In the genomic region with DNA sequence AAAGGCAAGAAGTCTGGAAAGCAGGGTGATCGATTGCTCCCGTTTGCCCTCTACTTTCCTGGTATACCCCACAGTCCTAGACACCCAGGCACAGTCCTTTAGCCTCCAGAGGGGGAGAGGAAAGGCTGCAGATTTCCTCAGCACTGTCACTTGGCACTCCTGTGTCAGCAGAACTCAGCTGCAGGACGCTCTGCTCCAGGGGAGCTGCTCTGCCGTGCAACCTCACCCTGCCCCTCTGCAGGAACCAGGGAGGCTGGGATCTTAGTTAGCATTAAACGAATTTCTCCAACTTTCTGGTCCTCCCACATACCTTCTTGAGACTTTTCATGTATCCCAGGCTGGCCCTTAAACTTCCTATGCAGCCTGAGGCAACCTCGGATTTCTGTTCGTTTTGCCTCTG, we compare ENCODE assay signal across 11 mouse cellular contexts. TPM values are rescaled to one million over a fixed set of nuclear protein-coding genes. Genes with fewer than 3 reads are reported as not detected.
DNase-seq lines count a peak whose midpoint lies in the region; ATAC-seq and TF ChIP-seq lines count a peak whose summit lies in the region.
"Had no signal": no experiment of that assay in that cellular context is flagged by ENCODE, and none has a peak within 500 bp of the region (broad histone marks: within the 10 kb centered on the region; RNA-seq: fewer than 3 reads in every experiment).

No protein-coding gene starts in this region.

- H3K9me3 ChIP-seq in heart, embryonic 11.5 days (replicated peaks; ENCODE audit: control insufficient read depth, low read length) = no peaks in the 10 kb centered on the region
- H3K9me3 ChIP-seq in liver, postnatal 0 days (ENCODE audit: low read length) = no peaks in the 10 kb centered on the region
- H3K9me3 ChIP-seq in liver, embryonic 12.5 days (replicated peaks) = no peaks in the 10 kb centered on the region
- H3K9me3 ChIP-seq in kidney, embryonic 15.5 days (replicated peaks) = no peaks in the 10 kb centered on the region
- no peaks in the 10 kb centered on the region for H3K9me3 ChIP-seq in stomach, embryonic 15.5 days

- H3K36me3 ChIP-seq in heart, embryonic 11.5 days (ENCODE audit: control insufficient read depth, insufficient read depth, low read length) = no peaks in the 10 kb centered on the region
- no peaks in the 10 kb centered on the region for H3K36me3 ChIP-seq in liver, postnatal 0 days (replicated peaks; ENCODE audit: insufficient read depth, low read length)
- no peaks in the 10 kb centered on the region for H3K36me3 ChIP-seq in liver, embryonic 12.5 days
- H3K36me3 ChIP-seq in kidney, embryonic 15.5 days = peaks cover 9% of the 10 kb centered on the region; the same call in 1 of the 2 replicates
- H3K36me3 ChIP-seq in stomach, embryonic 15.5 days = no peaks in the 10 kb centered on the region

- intact Hi-C loops in heart, postnatal 36 days (cut with DNase I) = no loop called here

- 0 out of 2 replicates have a peak overlapping the region, but pooled peaks have one; percentile 49 for H3K9ac ChIP-seq in heart, embryonic 11.5 days (ENCODE audit: low read depth, low read length)
- no peak overlapping the region for H3K9ac ChIP-seq in liver, postnatal 0 days (replicated peaks)
- H3K9ac ChIP-seq in liver, embryonic 12.5 days = no peak overlapping the region
- no peak overlapping the region for H3K9ac ChIP-seq in kidney, embryonic 15.5 days
- H3K9ac ChIP-seq in stomach, embryonic 15.5 days = no peak overlapping the region

- no peak for DNase-seq in heart, postnatal 36 days
- DNase-seq in liver, postnatal 0 days = no peak
- no peak for DNase-seq in ovary, postnatal 10 days (ENCODE audit: low spot score)
- DNase-seq in urinary bladder, postnatal 36 days (ENCODE audit: low spot score in 2 of 2) = no peak
- DNase-seq: cerebellum, adult 18-20 months had no signal

- no peak for TF ChIP-seq CTCF in liver, postnatal 0 days (IDR thresholded peaks at IDR 0.05; ENCODE audit: low read depth)

- H3K27me3 ChIP-seq in heart, embryonic 11.5 days (ENCODE audit: control insufficient read depth, insufficient read depth, low read length) = no peaks in the 10 kb centered on the region
- no peaks in the 10 kb centered on the region for H3K27me3 ChIP-seq in liver, postnatal 0 days (ENCODE audit: insufficient read depth, low read length)
- H3K27me3 ChIP-seq in liver, embryonic 12.5 days (replicated peaks) = no peaks in the 10 kb centered on the region
- no peaks in the 10 kb centered on the region for H3K27me3 ChIP-seq in kidney, embryonic 15.5 days
- H3K27me3 ChIP-seq in stomach, embryonic 15.5 days (replicated peaks) = no peaks in the 10 kb centered on the region

- H3K4me2 ChIP-seq in heart, embryonic 11.5 days = peak overlapping the region; percentile 43
- H3K4me2 ChIP-seq in liver, postnatal 0 days (ENCODE audit: low read depth, low read length) = no peak overlapping the region
- H3K4me2 ChIP-seq in liver, embryonic 12.5 days = no peak overlapping the region
- H3K4me2 ChIP-seq in kidney, embryonic 15.5 days = 0 out of 2 replicates have a peak overlapping the region, but pooled peaks have one; percentile 9
- no peak overlapping the region for H3K4me2 ChIP-seq in stomach, embryonic 15.5 days

- WGBS in heart, embryonic 11.5 days (ENCODE audit: insufficient replicate concordance) = 27% methylated on average over 7 of the region's 7 CpGs
- WGBS in liver, postnatal 0 days (ENCODE audit: insufficient replicate concordance) = 54% methylated on average over 7 of the region's 7 CpGs
- WGBS in liver, embryonic 12.5 days (ENCODE audit: insufficient replicate concordance) = 56% methylated on average over 7 of the region's 7 CpGs
- WGBS in kidney, embryonic 15.5 days = 27% methylated on average over 7 of the region's 7 CpGs
- WGBS in stomach, embryonic 15.5 days = 43% methylated on average over 7 of the region's 7 CpGs

- H3K4me1 ChIP-seq in heart, embryonic 11.5 days (ENCODE audit: control insufficient read depth, insufficient read depth, low read length) = peaks cover 75% of the 10 kb centered on the region
- H3K4me1 ChIP-seq in liver, postnatal 0 days (ENCODE audit: insufficient read depth) = peaks cover 39% of the 10 kb centered on the region
- peaks cover 53% of the 10 kb centered on the region for H3K4me1 ChIP-seq in liver, embryonic 12.5 days
- H3K4me1 ChIP-seq in kidney, embryonic 15.5 days = peaks cover 83% of the 10 kb centered on the region
- peaks cover 49% of the 10 kb centered on the region for H3K4me1 ChIP-seq in stomach, embryonic 15.5 days

- ATAC-seq in heart, embryonic 11.5 days (replicated peaks; ENCODE audit: insufficient number of reproducible peaks, low FRiP score, low TSS enrichment) = no peak
- no peak for ATAC-seq in liver, postnatal 0 days
- ATAC-seq in liver, embryonic 12.5 days = no peak
- no peak for ATAC-seq in kidney, embryonic 15.5 days (replicated peaks; ENCODE audit: low FRiP score)
- 0 out of 2 replicates have a peak, but pooled peaks have one; percentile 24 for ATAC-seq in stomach, embryonic 15.5 days (ENCODE audit: insufficient read depth, low FRiP score, low read depth)

- peak overlapping the region; percentile 87 for H3K27ac ChIP-seq in heart, embryonic 11.5 days (ENCODE audit: low read depth, low read length)
- H3K27ac ChIP-seq in liver, postnatal 0 days (ENCODE audit: low read depth) = peak overlapping the region; percentile 44; the same call in 1 of the 2 replicates
- no peak overlapping the region for H3K27ac ChIP-seq in liver, embryonic 12.5 days
- H3K27ac ChIP-seq in kidney, embryonic 15.5 days = peak overlapping the region; percentile 55
- H3K27ac ChIP-seq in stomach, embryonic 15.5 days = peak overlapping the region; percentile 59

- TF ChIP-seq EP300 in liver, postnatal 0 days (IDR thresholded peaks at IDR 0.05; ENCODE audit: low read depth) = no peak

- H3K4me3 ChIP-seq in heart, embryonic 11.5 days (ENCODE audit: low read depth, low read length) = no peak overlapping the region
- no peak overlapping the region for H3K4me3 ChIP-seq in liver, postnatal 0 days (ENCODE audit: low read depth, low read length)
- no peak overlapping the region for H3K4me3 ChIP-seq in liver, embryonic 12.5 days
- H3K4me3 ChIP-seq in kidney, embryonic 15.5 days (replicated peaks) = no peak overlapping the region
- no peak overlapping the region for H3K4me3 ChIP-seq in stomach, embryonic 15.5 days (replicated peaks)
- H3K4me3 ChIP-seq: erythroblast, embryonic 14.5 days had no signal

RNA-seq across cellular contexts. Expression of a gene that starts 40.0 kb away (rescaled TPM):
- 42.9 and 52.9 TPM in 2 replicates for polyA plus RNA-seq in heart, embryonic 11.5 days (2014; fragmentation: Nextera tagmentation; extraction: Ambion mirVana)
- total RNA-seq in heart, postnatal 36 days (2021) = 10 to 100 TPM; 21.5 to 22.6 TPM
- polyA plus RNA-seq in liver, postnatal 0 days (2015; fragmentation: Nextera tagmentation; extraction: Ambion mirVana) = 2.1 TPM in 2 replicates
- 5.0 and 5.1 TPM in 2 replicates for polyA plus RNA-seq in liver, embryonic 12.5 days (2016; fragmentation: Nextera tagmentation; extraction: Ambion mirVana)
- 31.1 and 31.4 TPM in 2 replicates for polyA plus RNA-seq in kidney, embryonic 15.5 days (2015; fragmentation: Nextera tagmentation; extraction: Ambion mirVana)
- 18.1 and 21.7 TPM in 2 replicates for polyA plus RNA-seq in stomach, embryonic 15.5 days (2015; fragmentation: Nextera tagmentation; extraction: Ambion mirVana)
- total RNA-seq: MEL had no signal

Comparison
In these comparisons a context has a peak if more than half of its experiments do, and no peak if none do; other contexts are left out.
1. H3K4me2 ChIP-seq: peak in heart, embryonic 11.5 days (single experiment) and kidney, embryonic 15.5 days (single experiment); none in liver, postnatal 0 days (single experiment), liver, embryonic 12.5 days (single experiment) and stomach, embryonic 15.5 days (single experiment).